Mouse (Mus musculus): ENCODE data around the gene Nek1.

The Nek1 gene

DNA sequence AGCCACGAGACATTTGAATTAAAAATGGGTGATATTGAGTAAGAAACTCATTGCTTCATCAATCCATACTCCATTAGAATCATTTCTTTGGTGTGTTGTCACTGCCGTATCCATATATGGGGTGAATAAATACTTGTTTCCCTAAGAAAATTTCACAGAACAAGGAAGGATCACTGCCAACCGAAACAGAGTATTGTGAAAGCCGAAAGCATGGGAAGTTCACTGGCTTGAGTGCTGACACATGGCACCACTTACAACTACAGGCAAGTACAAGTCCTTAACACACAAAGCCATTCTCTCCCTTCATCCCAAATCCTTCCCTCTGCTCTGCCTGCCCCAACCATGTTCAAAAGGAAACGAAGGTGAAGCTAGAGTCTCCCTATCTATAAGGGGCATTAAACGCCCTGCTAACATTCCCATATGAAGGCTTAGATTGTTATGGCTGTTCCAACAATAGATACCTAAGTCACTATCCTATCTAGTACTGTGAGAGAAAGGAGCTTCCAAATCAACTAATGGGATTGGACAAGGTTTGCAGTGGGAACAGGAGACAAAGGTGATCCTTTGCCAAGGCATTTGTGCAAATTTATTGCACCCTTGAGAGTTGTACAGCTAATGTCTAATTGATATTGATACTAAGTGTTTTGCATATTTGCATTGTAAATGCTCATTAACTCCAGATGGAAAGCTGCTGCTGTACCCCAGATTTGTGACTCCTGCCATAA lies 168.6 kb downstream of the Nek1 start:
- no peak for DNase-seq

DNA sequence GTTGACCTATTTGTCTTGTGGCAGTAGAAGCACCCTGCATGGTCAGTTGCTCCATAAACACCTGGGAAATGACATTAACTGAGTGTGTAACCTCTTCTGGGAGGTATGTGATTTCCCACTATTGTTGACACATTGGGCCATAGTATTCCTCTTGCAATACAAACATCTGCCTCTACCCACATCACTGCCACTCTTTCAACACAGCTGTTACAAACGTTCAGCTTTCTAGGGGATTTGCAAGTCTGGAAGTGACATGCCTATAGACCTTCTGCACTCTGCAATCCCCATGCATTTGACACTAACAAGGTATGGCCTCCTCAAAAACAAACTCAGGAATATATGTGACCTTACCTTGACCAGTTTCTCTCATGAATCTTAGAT lies 169.2 kb downstream of the Nek1 start:
- no peak for DNase-seq

DNA sequence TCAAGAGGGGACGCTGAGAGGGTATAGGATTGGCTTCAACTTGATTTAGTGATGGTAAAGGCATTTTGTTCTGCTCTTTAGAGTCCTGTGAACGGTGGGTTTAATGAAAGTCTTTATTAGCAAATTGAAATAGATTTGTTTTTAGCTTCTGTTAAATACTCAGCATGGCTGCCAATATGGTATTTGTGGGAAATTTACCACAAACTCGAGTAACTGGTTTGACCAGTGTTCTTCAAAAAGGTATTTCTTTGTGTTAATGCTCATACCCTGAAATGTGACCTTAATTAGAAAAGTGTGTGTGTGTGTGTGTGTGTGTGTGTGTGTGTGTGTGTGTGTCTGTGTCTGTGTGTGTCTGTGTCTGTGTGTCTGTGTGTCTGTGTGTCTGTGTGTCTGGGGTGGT lies 178.6 kb downstream of the Nek1 start:
- no peak for DNase-seq

DNA sequence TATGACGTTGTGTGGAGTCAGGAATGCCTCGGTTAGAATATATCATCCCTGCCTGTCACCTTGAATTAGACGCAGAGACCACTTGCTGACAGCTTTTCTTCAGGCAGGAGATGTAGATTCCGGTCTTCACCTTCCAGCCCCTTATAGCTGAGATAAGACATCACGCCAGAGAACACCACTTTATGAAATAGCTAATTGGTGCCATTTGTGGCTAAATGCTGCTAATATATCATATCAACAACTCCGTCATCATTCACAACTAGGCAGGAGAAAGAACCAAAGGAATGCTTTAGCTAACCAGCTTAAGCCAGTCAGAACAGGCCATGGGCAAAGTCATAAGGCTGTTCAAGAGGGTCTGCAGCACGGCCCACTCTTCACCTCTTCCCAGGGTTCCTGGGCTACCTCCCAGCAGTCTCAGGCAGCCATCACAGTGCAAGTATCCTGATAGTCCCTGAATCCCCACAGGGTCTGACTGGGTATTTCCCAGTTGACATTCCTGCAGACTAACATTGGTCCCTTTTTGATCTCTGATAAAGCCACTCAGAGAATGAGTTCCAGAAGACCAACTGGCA lies 181.0 kb downstream of the Nek1 start:
- no peak for DNase-seq

DNA sequence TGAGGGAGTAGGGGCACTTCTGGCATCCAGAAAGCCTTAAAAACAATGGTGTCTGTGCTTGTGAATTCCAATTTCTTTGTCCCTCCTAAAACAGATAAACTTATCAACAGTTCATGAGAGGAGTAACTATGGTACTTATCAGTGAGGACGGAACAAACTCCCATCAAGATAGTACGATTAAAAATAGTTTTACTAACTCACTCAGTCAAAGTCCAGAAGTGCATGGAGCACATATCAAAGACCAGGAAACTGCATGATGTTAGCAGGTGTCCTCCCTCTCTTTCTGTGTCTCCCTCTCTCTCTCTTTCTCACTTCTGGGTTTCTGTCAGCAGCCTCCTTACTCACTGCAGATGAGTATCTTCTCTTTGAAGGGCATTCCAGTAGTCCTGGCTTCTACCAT lies 182.9 kb downstream of the Nek1 start:
- no peak for DNase-seq

GRCm38 (mm10) chr8:61177680-61178593 lies 184.9 kb downstream of the Nek1 start:
- DNase-seq: no peak

DNA sequence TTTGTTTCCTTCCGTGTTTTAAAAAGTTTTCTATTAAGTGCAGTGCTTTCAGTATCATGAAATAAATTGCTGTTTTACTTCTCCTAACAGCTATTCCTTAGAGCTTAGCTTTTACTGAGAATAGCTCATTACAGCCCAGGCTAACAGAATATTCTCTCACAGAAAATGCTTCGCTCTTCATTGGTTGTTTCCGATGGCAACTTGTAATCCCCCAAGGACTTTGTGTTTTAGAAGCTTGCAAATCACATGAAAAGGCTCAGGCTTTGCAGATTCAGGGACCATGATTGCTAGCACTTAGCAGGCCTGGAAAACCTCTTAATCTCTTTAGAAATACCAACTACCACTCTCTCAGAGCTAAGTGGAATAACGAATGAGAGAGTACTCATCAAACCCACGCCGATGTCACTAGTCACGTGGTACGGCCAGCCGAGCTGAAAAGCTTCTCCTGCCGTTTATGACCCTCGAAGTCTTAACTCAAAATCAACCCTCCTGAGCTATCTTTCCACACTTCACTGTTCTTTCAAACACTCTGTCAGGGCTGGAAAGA lies 185.7 kb downstream of the Nek1 start:
- DNase-seq: no peak

Measured in cerebellum, postnatal 14 days (tissue).